Mouse (Mus musculus): ENCODE data around the gene Slc39a3. TPM values are rescaled to one million over a fixed set of nuclear protein-coding genes. Genes with fewer than 3 reads are reported as not detected.

Gene Slc39a3
- polyA plus RNA-seq (2015; fragmentation: Nextera tagmentation; extraction: Ambion mirVana) = 22.6 and 22.7 TPM in 2 replicates

DNA sequence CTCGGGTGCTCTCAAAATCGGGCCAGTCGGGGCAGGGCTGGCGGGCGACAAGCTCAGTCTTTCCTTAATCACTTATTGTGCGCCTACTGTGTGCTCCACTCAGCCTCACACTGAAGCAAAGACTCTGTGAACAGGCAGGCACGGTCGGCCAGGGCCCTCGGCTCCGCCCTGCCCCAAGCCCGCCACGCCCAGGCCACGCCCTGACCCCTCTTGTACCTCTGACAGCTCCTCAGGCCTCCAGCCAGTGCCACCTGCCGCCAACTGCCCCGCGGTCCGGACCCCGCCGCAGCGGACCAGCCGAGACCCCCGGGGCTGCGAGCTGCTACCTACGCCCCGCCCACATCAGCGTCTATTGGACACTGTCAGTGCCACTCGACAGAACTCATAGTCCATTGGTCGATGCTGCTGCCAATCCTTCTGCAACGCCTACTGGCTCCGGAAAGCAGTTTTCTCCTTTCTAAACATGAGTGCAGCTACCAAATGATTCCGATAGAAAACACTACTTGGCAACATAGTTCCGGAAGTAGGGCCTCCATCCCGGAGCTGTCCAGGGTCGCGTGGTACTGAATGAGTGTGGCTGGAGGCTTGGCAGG is at the start of gene Slc39a3:
Gene Slc39a3 (minus strand): TSS at position 439 of the 593 bp plus-strand sequence.
- peaks cover 18% of the 10 kb centered on the region for H3K36me3 ChIP-seq
- peak within 1 kb of the TSS; percentile 84 for H3K9ac ChIP-seq
- no peak within 1 kb of the TSS for H3K27ac ChIP-seq
- H3K9me3 ChIP-seq = no peaks in the 10 kb centered on the region
- under 1% methylated on average over 35 of the region's 35 CpGs for WGBS
- H3K4me1 ChIP-seq = 0 out of 2 replicates have a peak, but pooled peaks cover 4% of the 10 kb centered on the region
- peak within 1 kb of the TSS; percentile 78 for H3K4me2 ChIP-seq
- peak within 1 kb of the TSS; percentile 87 for H3K4me3 ChIP-seq
- no peaks in the 10 kb centered on the region for H3K27me3 ChIP-seq
- peak; percentile 95 for ATAC-seq (ENCODE audit: insufficient number of reproducible peaks, insufficient read depth, low FRiP score, low TSS enrichment, low read depth)

DNA sequence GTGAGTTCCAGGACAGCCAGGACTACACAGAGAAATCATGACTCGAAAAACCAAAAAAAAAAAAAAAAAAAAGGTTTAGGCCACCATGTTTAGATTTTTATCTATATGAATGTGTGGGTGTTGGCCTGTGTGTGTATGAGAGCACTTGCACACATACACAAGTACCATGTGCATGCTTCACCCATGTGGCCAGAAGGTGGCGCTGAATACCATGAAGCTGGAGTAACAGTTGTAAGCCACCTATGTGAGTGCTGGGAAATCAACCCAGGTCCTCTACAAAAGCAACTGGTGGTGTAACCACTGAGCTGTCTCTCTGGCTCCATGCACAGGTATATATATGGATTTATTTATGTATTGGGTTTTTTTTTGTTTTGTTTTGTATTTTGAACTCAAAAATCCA is 49.8 kb upstream of the Slc39a3 start:
- Histone ChIP-seq H3K4me3 (no peak overlapping the region), H3K9me3 (no peaks in the 10 kb centered on the region), H3K4me1 (peaks cover 7% of the 10 kb centered on the region), H3K9ac (no peak overlapping the region), H3K4me2 (no peak overlapping the region), H3K27me3 (no peaks in the 10 kb centered on the region), H3K27ac (no peak overlapping the region), H3K36me3 (peaks cover 15% of the 10 kb centered on the region)
- ATAC-seq (ENCODE audit: insufficient number of reproducible peaks, insufficient read depth, low FRiP score, low TSS enrichment, low read depth) = no peak
- 36% methylated on average over 2 of the region's 2 CpGs for WGBS

DNA sequence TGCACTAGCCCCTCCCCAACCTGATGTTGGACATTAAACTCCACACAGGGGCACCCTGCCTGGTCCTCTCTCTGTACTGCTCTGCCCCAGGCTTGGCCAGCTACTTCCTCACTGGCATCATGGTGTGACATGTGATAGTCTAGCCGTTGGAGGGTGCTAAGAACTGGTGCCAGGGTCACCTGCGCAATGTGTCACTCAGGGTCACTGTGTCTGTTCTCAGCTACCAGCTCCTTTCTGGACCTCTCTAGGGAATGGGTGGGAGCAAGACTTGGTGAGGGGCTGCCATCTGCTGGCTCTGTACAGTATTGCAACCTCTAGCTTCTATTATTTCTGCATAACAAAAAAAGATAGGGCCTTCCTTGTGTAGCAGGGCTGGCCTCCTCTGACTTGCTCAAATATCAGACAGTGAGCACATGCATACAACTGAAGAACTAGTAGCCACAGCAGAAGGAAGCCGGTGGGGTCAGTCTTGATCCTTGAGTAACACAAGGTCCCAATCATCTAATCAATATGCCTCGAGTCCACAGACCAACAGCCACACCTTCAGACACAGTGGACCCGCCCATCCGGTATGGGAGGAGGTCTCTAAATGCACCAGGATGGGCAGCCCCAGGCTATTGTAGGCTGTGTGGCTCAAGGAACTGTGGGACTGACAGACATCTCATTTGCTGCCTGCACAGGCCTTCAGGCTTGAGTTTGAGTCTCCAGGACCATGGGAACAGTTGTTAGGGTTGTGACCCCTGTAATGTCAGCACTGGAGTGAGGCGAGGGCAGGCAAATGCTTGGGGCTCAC is 45.1 kb upstream of the Slc39a3 start:
- H3K4me1 ChIP-seq = no peaks in the 10 kb centered on the region
- no peak overlapping the region for H3K4me3 ChIP-seq
- no peak overlapping the region for H3K27ac ChIP-seq
- H3K27me3 ChIP-seq = no peaks in the 10 kb centered on the region
- no peak overlapping the region for H3K4me2 ChIP-seq
- 74% methylated on average over 7 of the region's 7 CpGs for WGBS
- no peaks in the 10 kb centered on the region for H3K9me3 ChIP-seq
- peaks cover 62% of the 10 kb centered on the region for H3K36me3 ChIP-seq
- ATAC-seq (ENCODE audit: insufficient number of reproducible peaks, insufficient read depth, low FRiP score, low TSS enrichment, low read depth) = no peak
- no peak overlapping the region for H3K9ac ChIP-seq

DNA sequence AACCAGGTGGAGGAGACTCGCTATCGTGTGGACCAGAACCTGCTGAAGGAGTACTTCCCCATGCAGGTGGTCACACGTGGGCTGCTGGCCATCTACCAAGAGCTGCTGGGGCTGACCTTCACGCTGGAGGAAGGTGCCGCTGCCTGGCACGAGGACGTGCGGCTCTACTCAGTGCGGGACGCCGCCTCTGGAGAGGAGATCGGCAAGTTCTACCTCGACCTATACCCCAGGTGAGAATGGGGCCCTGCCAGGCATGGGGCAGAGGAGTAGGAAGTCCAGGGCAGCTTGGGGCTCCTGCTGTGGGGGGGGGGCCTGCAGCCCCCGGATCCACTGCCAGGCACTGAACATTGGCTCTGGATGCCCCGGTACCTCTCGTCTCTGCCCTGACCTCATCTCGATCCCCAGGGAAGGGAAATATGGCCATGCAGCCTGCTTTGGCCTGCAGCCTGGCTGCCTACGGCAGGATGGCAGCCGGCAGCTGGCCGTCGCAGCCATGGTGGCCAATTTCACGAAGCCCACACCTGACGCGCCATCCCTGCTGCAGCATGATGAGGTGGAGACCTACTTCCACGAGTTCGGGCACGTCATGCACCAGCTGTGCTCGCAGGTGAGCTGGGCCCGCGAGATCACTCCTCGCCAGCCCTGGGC is 42.9 kb upstream of the Slc39a3 start:
- H3K36me3 ChIP-seq = peaks cover 84% of the 10 kb centered on the region
- 92% methylated on average over 31 of the region's 31 CpGs for WGBS

DNA sequence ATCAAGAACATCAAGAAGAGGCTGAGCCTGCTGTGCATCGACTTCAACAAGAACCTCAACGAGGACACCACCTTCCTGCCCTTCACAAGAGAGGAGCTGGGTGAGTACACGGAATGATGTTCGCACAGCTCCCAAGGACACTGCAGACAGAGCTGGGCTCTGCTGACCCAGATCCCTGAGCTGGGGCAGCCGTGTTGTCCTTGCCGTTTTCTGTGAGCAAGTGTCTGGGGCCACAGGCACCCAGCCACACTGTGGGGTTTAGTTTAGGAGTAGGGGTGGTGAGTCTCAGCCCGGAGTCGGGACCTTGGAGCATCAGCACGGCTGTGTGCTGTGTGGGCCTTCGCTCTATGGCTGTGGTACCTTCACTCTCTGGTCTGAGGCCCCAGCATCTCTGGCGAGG is 40.7 kb upstream of the Slc39a3 start:
- Histone ChIP-seq H3K4me1 (no peaks in the 10 kb centered on the region), H3K4me2 (no peak overlapping the region), H3K9ac (no peak overlapping the region), H3K36me3 (peaks cover 99% of the 10 kb centered on the region), H3K27ac (no peak overlapping the region), H3K27me3 (no peaks in the 10 kb centered on the region), H3K4me3 (no peak overlapping the region), H3K9me3 (no peaks in the 10 kb centered on the region)
- ATAC-seq (ENCODE audit: insufficient number of reproducible peaks, insufficient read depth, low FRiP score, low TSS enrichment, low read depth) = no peak
- 91% methylated on average over 11 of the region's 11 CpGs for WGBS

More for the DNA sequence above, 42.9 kb upstream of the Slc39a3 start:
- Histone ChIP-seq H3K4me1 (no peaks in the 10 kb centered on the region), H3K9ac (peak overlapping the region; percentile 36; the same call in 1 of the 2 replicates), H3K9me3 (no peaks in the 10 kb centered on the region), H3K4me2 (no peak overlapping the region), H3K27me3 (no peaks in the 10 kb centered on the region), H3K27ac (no peak overlapping the region), H3K4me3 (no peak overlapping the region)
- ATAC-seq (ENCODE audit: insufficient number of reproducible peaks, insufficient read depth, low FRiP score, low TSS enrichment, low read depth) = no peak

DNA sequence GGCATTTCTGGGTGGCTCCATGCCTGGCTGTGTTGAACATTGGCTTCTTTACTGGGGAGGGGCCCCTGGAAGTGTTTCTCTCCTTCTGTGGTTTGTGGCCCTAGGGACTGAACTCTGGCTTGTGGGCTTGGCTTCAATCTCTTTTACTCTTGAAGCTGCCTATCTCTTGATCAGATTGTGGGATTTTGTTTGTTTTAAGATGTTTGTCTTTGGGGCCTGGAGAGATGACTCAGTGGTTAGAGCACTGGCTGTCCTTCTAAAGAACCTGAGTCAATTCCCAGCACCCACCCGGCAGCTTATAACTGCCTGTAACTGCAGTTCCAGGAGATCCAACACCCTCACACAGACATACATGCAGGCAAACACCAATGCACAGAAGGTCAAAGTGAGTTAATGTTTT is 39.1 kb upstream of the Slc39a3 start:
- Histone ChIP-seq H3K4me3 (no peak overlapping the region), H3K27ac (no peak overlapping the region), H3K4me2 (no peak overlapping the region), H3K4me1 (peaks cover 3% of the 10 kb centered on the region), H3K9ac (0 out of 2 replicates have a peak overlapping the region, but pooled peaks have one; percentile 11), H3K9me3 (no peaks in the 10 kb centered on the region), H3K36me3 (peaks cover 91% of the 10 kb centered on the region), H3K27me3 (no peaks in the 10 kb centered on the region)
- ATAC-seq (ENCODE audit: insufficient number of reproducible peaks, insufficient read depth, low FRiP score, low TSS enrichment, low read depth) = no peak
- 90% methylated on average over 1 of the region's 1 CpGs for WGBS

DNA sequence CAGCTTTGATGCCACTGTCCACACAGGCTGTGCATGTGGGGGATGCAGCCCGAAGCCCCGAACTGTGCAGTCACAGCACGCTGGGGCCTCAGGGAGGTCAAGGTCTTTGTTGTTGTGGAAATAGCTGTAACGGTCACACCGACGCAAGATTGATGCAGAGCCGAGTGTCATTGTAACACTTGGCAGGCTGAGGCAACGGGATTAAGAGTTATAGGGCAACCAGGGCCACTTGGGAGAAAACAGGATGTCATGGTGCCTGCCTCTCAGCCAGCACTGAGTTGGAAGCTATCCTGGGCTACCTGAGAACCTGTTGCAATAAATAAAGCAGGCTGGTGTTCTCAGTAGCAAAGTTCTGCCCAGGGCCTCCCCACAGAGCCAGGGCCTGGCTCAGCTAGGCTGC is 38.5 kb upstream of the Slc39a3 start:
- Histone ChIP-seq H3K9ac (no peak overlapping the region), H3K4me3 (no peak overlapping the region), H3K4me2 (no peak overlapping the region), H3K27ac (no peak overlapping the region), H3K27me3 (no peaks in the 10 kb centered on the region), H3K4me1 (peaks cover 9% of the 10 kb centered on the region), H3K36me3 (peaks cover 85% of the 10 kb centered on the region), H3K9me3 (no peaks in the 10 kb centered on the region)
- ATAC-seq (ENCODE audit: insufficient number of reproducible peaks, insufficient read depth, low FRiP score, low TSS enrichment, low read depth) = no peak
- 89% methylated on average over 8 of the region's 8 CpGs for WGBS

DNA sequence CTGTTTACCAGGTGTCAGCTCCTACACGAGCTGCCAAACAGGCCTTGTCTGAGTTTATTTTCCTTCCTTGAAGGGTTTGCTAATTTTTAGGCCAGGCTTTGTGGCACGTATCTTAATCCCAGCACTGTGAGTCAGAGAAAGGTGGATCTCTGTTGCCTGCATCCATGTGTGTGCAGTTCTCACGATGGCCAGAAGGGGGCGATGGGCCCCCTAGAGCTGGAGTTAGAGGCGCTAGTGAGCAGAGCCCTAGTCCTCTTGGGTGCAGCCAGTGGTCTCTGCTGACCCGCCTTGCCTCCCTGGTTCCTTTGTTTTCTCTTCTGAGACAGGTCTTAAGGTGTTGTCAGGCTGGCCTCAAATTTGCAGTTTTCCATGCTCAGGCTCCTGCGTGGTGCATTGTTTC is 36.2 kb upstream of the Slc39a3 start:
- WGBS = 68% methylated on average over 7 of the region's 7 CpGs

DNA sequence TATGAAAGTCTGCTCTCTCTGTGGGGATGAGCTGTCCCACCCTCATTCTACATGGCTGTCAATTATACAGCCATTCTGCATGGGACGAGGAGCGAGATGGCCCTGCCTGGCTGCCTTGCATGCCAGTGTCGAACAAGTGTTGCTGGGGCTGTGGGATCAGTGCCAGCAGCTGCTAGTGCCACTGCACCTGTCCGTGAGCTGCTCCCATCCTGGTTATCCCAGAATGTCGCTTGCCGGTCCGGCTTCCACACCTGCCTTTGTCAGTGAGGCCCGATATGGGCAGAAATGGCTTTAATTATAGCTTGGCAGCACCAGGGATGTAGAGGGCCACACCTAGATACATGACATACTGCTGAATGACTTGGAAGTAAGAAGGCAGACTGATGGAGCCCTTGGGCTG is 35.1 kb upstream of the Slc39a3 start:
- no peak overlapping the region for H3K4me3 ChIP-seq
- no peaks in the 10 kb centered on the region for H3K27me3 ChIP-seq
- no peak for ATAC-seq (ENCODE audit: insufficient number of reproducible peaks, insufficient read depth, low FRiP score, low TSS enrichment, low read depth)
- 92% methylated on average over 8 of the region's 8 CpGs for WGBS
- no peak overlapping the region for H3K9ac ChIP-seq
- H3K4me1 ChIP-seq = peaks cover 18% of the 10 kb centered on the region
- H3K4me2 ChIP-seq = no peak overlapping the region
- peaks cover 51% of the 10 kb centered on the region for H3K36me3 ChIP-seq
- no peak overlapping the region for H3K27ac ChIP-seq
- H3K9me3 ChIP-seq = no peaks in the 10 kb centered on the region

More for the DNA sequence above, 36.2 kb upstream of the Slc39a3 start:
- H3K27me3 ChIP-seq = no peaks in the 10 kb centered on the region
- H3K4me1 ChIP-seq = peaks cover 18% of the 10 kb centered on the region
- no peak overlapping the region for H3K4me2 ChIP-seq
- peaks cover 62% of the 10 kb centered on the region for H3K36me3 ChIP-seq
- no peak overlapping the region for H3K9ac ChIP-seq
- ATAC-seq (ENCODE audit: insufficient number of reproducible peaks, insufficient read depth, low FRiP score, low TSS enrichment, low read depth) = no peak
- H3K27ac ChIP-seq = no peak overlapping the region
- H3K4me3 ChIP-seq = no peak overlapping the region
- H3K9me3 ChIP-seq = no peaks in the 10 kb centered on the region

DNA sequence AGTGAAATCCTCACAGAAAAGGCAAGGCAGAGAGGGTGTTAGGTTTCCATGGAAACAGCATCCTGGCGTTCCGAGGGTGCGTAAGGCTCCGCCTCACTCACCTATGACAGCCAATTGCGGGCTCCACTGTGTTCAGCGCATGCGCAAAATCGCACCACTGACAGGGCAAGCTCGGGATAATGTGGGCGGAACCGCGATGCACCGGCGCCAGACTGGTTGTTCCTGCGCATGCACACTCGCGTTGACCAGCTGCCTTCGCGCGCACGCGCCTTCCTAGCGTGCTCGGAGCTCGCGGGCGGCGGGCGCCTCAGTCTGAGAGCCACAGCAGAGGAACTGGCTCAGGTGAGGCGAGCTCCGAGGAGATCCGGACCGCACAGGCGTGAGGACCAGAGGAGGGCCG is 32.6 kb upstream of the Slc39a3 start, which contains the start of gene Thop1:
Gene Thop1 (plus strand): TSS at position 200 of the 400 bp plus-strand sequence.
- Histone ChIP-seq H3K4me3 (peak within 1 kb of the TSS; percentile 82), H3K27ac (no peak within 1 kb of the TSS)

DNA sequence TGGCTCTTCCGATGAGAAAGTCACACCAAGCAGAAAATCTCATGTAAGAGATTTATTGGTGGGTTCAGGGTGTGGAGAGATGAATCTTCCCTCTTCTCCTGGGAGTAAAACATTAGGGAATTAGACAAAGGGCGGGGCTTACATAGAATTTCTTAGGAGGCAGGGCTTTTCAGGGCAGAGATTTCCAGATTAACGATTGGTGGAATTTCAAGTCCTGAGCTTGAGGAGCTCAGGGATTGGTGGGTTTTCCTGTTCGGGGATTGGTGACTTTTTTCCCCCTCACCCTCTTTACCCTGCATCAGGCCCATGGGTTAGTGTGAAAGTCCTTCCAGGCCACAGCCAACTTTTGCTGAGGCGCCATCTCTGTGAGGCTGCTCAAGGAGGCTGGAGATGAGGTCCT is 31.5 kb upstream of the Slc39a3 start:
- WGBS = 76% methylated on average over 5 of the region's 5 CpGs
- Histone ChIP-seq H3K27ac (no peak overlapping the region), H3K4me3 (no peak overlapping the region), H3K27me3 (no peaks in the 10 kb centered on the region), H3K9me3 (no peaks in the 10 kb centered on the region), H3K4me2 (no peak overlapping the region), H3K36me3 (peaks cover 15% of the 10 kb centered on the region), H3K4me1 (peaks cover 18% of the 10 kb centered on the region), H3K9ac (0 out of 2 replicates have a peak overlapping the region, but pooled peaks have one; percentile 2)
- ATAC-seq (ENCODE audit: insufficient number of reproducible peaks, insufficient read depth, low FRiP score, low TSS enrichment, low read depth) = no peak

More for the DNA sequence above, 32.6 kb upstream of the Slc39a3 start, which contains the start of gene Thop1:
- Histone ChIP-seq H3K4me2 (peak within 1 kb of the TSS; percentile 75), H3K9ac (peak within 1 kb of the TSS; percentile 90), H3K4me1 (peaks cover 18% of the 10 kb centered on the region), H3K9me3 (no peaks in the 10 kb centered on the region), H3K27me3 (no peaks in the 10 kb centered on the region), H3K36me3 (peaks cover 27% of the 10 kb centered on the region)
- ATAC-seq (ENCODE audit: insufficient number of reproducible peaks, insufficient read depth, low FRiP score, low TSS enrichment, low read depth) = peak; percentile 95
- WGBS = under 1% methylated on average over 35 of the region's 35 CpGs
